Mouse (Mus musculus): ENCODE data around the gene 2310034G01Rik. TPM values are rescaled to one million over a fixed set of nuclear protein-coding genes. Genes with fewer than 3 reads are reported as not detected.

The 2310034G01Rik gene
- total and polyA plus RNA-seq, 3 experiments: 1.1 to 1.6 (median 1.4) TPM

- in situ Hi-C loops (cut with MboI; ENCODE audit: low pct_ligation_motif_present, low pct_unique_long_range_greater_than_20kb, low sequenced_read_pairs): no loop called here
- Histone ChIP-seq H3K9ac (ENCODE audit: insufficient read depth, low read depth) (no peak overlapping the region), H3K36me3 (replicated peaks in 1 of 2; ENCODE audit: control insufficient read depth in 1 of 2, insufficient read depth in 1 of 2, low read length in 1 of 2) (peaks cover 0 to 17% of the 10 kb centered on the region in 2 experiments), H3K79me2 (replicated peaks; ENCODE audit: control insufficient read depth, extremely low read depth, insufficient read depth, poor library complexity, severe bottlenecking) (no peaks in the 10 kb centered on the region), H3K4me2 (ENCODE audit: insufficient read depth, low read depth, poor library complexity, severe bottlenecking) (no peak overlapping the region), H3K4me3 (replicated peaks in 1 of 3; ENCODE audit: low read depth in 2 of 3, low read length in 2 of 3, poor library complexity in 1 of 3) (no peak overlapping the region), H3K9me3 (replicated peaks; ENCODE audit: low read length) (peaks cover 8% of the 10 kb centered on the region), H3K4me1 (ENCODE audit: control insufficient read depth in 1 of 2, insufficient read depth in 2 of 2) (peaks cover 3 to 66% of the 10 kb centered on the region in 2 experiments; a peak in 2 of 4 replicates), H3K27ac (ENCODE audit: insufficient read depth, low read depth) (no peak overlapping the region), H3K27me3 (replicated peaks) (peaks cover 26% of the 10 kb centered on the region)
- no peak for DNase-seq (ENCODE audit: extremely low read depth)
- TF ChIP-seq GABPA (IDR thresholded peaks at IDR 0.05; ENCODE audit: insufficient replicate concordance, low read depth, low read length) (no peak), MAX (IDR thresholded peaks at IDR 0.05; ENCODE audit: low read length) (no peak), UBTF (IDR thresholded peaks at IDR 0.05; ENCODE audit: low read depth, low read length) (no peak), TCF12 (IDR thresholded peaks at IDR 0.05; ENCODE audit: low read depth, low read length) (no peak), MEF2A (IDR thresholded peaks at IDR 0.05; ENCODE audit: borderline replicate concordance, low read depth, low read length) (no peak), POLR2A (IDR thresholded peaks at IDR 0.05; ENCODE audit: low read depth, low read length) (no peak), MAFK (IDR thresholded peaks at IDR 0.05; ENCODE audit: insufficient replicate concordance, low read length) (no peak), MAZ (IDR thresholded peaks at IDR 0.05; ENCODE audit: low read depth, low read length) (no peak), SMC3 (IDR thresholded peaks at IDR 0.05; ENCODE audit: low read depth, low read length) (no peak), MYC (IDR thresholded peaks at IDR 0.05; ENCODE audit: low read depth, low read length) (no peak), HCFC1 (IDR thresholded peaks at IDR 0.05; ENCODE audit: low read depth, low read length) (no peak), MXI1 (IDR thresholded peaks at IDR 0.05; ENCODE audit: low read depth, low read length) (no peak), BHLHE40 (IDR thresholded peaks at IDR 0.05; ENCODE audit: low read depth, low read length) (no peak)
- dilution Hi-C loops (cut with MboI; ENCODE audit: extremely low pct_ligation_motif_present, extremely low pct_unique_long_range_greater_than_20kb, low sequenced_read_pairs): no loop called here
These were observed 29.9 kb downstream of the 2310034G01Rik start for GRCm38 (mm10) chr19:46320076-46320785.

- Histone ChIP-seq H3K9ac (ENCODE audit: insufficient read depth, low read depth) (no peak overlapping the region), H3K27ac (ENCODE audit: insufficient read depth, low read depth) (no peak overlapping the region), H3K27me3 (replicated peaks) (peaks cover 12% of the 10 kb centered on the region), H3K36me3 (replicated peaks in 1 of 2; ENCODE audit: control insufficient read depth in 1 of 2, insufficient read depth in 1 of 2, low read length in 1 of 2) (peaks cover 9 to 31% of the 10 kb centered on the region in 2 experiments), H3K9me3 (replicated peaks; ENCODE audit: low read length) (peaks cover 8% of the 10 kb centered on the region), H3K4me3 (replicated peaks in 1 of 3; ENCODE audit: low read depth in 2 of 3, low read length in 2 of 3, poor library complexity in 1 of 3) (no peak overlapping the region), H3K4me2 (ENCODE audit: insufficient read depth, low read depth, poor library complexity, severe bottlenecking) (no peak overlapping the region), H3K79me2 (replicated peaks; ENCODE audit: control insufficient read depth, extremely low read depth, insufficient read depth, poor library complexity, severe bottlenecking) (no peaks in the 10 kb centered on the region), H3K4me1 (ENCODE audit: control insufficient read depth in 1 of 2, insufficient read depth in 2 of 2) (peaks cover 3 to 75% of the 10 kb centered on the region in 2 experiments; a peak in 2 of 4 replicates)
- TF ChIP-seq EP300 (IDR thresholded peaks at IDR 0.05; ENCODE audit: low read length) (no peak), NRF1 (IDR thresholded peaks at IDR 0.05; ENCODE audit: low read depth, low read length) (peak; percentile 77), CHD2 (IDR thresholded peaks at IDR 0.05; ENCODE audit: low read length) (0 out of 2 replicates have a peak, but pooled peaks have one; percentile 14)
- no peak for DNase-seq (ENCODE audit: extremely low read depth)
- dilution Hi-C loops (cut with MboI; ENCODE audit: extremely low pct_ligation_motif_present, extremely low pct_unique_long_range_greater_than_20kb, low sequenced_read_pairs): no loop called here
- in situ Hi-C loops (cut with MboI; ENCODE audit: low pct_ligation_motif_present, low pct_unique_long_range_greater_than_20kb, low sequenced_read_pairs): no loop called here
These were observed 31.3 kb downstream of the 2310034G01Rik start for GRCm38 (mm10) chr19:46318586-46319378.
